Mouse (Mus musculus) v-Abl transformed pro-B cells (cell line): Measurements from ENCODE around the gene Atg5.

Source experiments
- in situ Hi-C, 2 experiments: fragments of 400-800 bp; cut with MboI; formaldehyde crosslinking; loops; one replicate each; pipeline ENCODE4 v1.15.1; 2025; ENCODE audit not compliant: unreplicated experiment in 2 of 2

Gene Atg5

DNA sequence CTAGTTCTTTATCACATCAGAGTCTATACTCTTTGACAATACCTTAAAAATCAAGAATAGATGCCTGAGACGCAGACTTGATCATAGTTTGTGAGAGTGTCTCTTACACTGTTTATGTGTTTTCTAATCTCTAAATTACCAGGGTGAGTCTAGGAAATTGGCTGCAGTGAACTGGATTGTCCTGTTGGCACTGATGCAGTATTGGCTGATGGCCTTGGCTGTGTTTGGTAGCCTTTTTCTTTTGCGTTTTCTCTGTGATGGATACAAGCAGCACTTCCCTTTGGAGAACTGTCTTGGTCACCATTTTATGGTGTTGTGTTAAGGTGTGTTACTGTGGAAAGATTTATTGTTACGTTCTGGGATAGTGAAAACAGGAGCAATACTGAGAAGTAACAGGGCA lies 75.2 kb downstream of the Atg5 start:
- in situ Hi-C loops: loop anchor here in 1 of 2 experiments (25.0 kb wide), 1 partner anchor 419 kb away; no protein-coding TSS in a partner anchor

GRCm38 (mm10) chr10:44347549-44348172 lies 79.5 kb downstream of the Atg5 start:
- in situ Hi-C loops: loop anchor here in 1 of 2 experiments (25.0 kb wide), 1 partner anchor 415 kb away; no protein-coding TSS in a partner anchor

DNA sequence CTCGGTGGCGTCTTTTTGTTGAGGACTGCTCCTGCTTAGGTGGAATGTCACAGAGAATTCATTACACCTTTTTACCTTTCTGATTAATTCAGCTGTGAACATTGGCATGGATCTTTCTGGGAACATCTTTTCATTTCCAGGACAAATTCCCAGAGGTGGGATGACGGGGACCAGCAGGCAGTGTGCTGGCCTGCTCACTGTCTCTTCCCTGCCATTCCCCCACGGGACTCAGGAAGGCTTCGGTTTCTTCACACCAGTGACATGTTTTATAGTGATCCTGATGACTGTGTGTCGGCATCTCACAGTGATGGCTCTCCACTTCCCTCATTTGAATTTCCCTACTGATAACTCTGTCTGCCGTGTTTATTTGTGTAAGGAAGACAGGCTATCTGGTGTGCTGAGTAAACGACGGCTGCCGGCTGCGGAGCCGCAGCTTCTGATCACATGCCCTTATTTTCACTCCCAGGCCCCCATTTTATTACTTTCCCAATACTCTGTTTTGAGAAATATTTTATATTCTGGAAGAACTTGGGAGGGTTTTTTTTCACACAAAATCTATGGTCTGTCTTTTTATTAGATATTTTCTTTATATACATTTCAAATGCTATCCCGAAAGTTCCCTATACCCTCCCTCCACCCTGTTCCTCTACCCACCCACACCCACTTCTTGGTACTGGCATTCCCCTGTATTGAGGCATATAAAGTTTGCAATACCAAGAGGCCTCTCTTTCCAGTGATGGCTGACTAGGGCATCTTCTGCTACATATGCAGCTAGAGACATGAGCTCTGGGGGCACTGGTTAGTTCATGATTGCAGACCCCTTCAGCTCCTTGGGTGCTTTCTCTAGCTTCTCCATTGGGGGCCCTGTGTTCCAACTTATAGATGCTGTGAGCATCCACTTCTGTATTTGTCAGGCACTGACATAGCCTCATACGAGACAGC lies 80.6 kb downstream of the Atg5 start:
- in situ Hi-C loops: loop anchor here in 1 of 2 experiments (25.0 kb wide), 1 partner anchor 414 kb away; no protein-coding TSS in a partner anchor

DNA sequence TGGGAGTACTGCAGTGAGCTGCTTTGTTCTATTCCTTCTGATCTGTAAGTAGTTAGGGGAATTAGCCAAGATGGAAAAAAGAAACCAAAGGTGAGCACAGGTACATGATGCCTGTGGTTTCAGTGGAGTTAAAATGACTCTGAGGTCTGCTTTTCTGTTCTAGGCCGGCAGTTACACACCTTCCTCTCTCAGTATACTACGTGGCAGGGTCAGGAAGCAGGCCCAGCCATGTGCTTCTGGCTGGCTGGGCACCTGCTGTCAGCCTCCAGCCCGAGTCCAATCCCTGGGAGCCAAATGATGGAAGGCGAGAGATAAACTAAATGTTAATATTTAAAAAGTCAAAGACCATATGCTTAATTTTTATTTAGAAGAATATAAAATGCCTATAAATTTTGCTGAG lies 85.3 kb downstream of the Atg5 start:
- in situ Hi-C loops: no loop called here

- in situ Hi-C loops: no loop called here
These were observed 86.2 kb downstream of the Atg5 start for GRCm38 (mm10) chr10:44354393-44354792.

- in situ Hi-C loops: no loop called here
These were observed 87.1 kb downstream of the Atg5 start for GRCm38 (mm10) chr10:44355216-44355615.

GRCm38 (mm10) chr10:44356625-44357024 lies 88.5 kb downstream of the Atg5 start:
- in situ Hi-C loops: no loop called here

DNA sequence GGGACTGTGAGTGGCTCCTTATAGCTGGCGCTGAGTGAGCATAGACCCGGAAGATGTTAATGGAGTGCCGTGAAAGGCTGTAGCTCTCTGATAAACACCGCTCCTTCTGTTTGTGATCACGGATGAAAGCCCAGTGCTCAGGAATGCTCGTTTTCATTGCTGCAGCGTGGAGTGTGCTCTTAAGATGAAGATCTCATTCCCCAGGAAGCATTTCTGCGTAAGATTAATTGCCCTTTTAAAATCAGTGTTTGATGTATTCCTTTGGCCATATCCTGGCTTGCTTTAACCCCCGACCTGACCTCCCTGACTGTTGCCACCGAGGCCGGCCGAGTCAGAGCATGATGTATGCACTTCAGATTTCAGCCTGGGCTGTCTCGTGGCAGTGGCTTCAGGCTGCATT lies 89.2 kb downstream of the Atg5 start:
- in situ Hi-C loops: no loop called here

DNA sequence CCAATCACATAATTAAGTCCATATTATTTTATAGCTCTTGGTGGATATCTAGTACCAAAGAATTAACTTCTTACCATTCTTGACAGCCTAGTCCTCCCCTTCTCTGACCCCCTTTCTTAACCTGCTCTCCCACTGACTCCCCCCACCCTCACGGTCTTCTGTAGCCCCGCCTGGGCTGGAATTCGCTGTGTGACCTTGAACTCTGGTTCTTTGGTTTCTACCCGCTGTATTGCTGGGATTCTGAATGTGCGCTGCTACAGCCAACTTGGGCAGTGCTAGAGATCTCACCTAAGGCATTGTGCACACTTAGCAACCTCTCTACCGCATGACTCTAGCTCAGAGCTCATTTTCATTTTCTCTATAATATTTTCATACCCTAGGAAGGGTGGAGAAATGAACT lies 90.7 kb downstream of the Atg5 start:
- in situ Hi-C loops: no loop called here

DNA sequence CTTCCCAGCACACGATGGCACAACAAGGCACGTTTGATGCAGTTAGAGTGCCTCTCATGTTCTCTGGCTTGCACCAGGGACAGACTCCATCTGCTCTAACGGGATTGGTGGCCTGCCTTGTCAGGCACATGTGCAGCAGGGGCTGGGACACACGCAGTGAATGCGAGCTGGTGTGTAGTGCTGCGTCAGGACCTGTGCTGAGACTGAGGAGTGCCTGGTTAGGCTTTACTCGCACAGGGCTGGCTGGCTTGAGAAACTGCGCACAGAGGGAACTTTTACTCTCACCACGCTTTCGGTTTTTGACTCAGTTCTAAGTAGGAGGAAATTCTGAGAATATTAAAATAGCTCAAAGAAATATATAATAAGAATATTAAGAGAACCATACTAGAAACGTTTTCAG lies 92.5 kb downstream of the Atg5 start:
- in situ Hi-C loops: no loop called here

DNA sequence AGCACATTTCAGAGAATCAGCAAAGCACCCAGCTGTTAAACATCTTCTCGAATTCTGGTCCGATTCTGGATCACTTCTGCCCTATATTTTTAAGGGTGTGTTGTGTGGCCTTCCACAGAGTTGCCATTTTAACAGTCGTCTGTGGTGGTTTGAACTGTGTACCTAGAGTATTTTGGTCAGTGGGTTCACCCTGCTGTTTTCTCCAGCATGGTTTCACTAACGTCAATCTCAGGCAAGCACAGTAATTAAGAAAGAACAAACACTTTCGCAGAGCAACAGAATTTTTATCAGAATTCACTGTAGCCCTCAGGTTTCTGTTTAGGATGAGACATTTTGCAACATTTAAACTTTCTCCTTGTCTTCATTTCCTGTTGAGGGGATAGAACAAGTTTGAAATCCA lies 94.3 kb downstream of the Atg5 start:
- in situ Hi-C loops: no loop called here

- in situ Hi-C loops: no loop called here
These were observed 94.7 kb downstream of the Atg5 start for GRCm38 (mm10) chr10:44362846-44363245.

- in situ Hi-C loops: no loop called here
These were observed 98.0 kb downstream of the Atg5 start for GRCm38 (mm10) chr10:44366186-44366585.

- in situ Hi-C loops: no loop called here
These were observed 98.9 kb downstream of the Atg5 start for GRCm38 (mm10) chr10:44367043-44367442.

DNA sequence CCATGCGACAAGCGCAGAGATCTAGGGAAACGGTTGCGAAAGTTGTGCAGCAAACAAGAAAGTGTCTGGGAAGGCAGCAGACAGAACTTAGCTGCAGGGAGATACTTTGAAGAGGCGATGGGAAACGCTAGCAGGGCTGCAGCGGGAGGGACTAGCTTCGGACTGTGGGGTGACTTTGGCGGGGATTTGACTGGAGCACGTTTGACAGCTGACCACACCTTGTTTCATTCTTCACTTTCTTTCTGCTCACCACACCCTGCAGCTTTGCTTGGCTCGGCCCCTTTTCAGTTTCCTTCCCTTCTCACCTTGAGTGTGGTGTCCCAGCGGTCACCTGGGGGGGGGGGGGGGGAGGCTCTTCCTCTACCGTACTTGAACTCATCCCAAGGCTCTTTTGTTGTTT lies 100.4 kb downstream of the Atg5 start:
- in situ Hi-C loops: no loop called here

DNA sequence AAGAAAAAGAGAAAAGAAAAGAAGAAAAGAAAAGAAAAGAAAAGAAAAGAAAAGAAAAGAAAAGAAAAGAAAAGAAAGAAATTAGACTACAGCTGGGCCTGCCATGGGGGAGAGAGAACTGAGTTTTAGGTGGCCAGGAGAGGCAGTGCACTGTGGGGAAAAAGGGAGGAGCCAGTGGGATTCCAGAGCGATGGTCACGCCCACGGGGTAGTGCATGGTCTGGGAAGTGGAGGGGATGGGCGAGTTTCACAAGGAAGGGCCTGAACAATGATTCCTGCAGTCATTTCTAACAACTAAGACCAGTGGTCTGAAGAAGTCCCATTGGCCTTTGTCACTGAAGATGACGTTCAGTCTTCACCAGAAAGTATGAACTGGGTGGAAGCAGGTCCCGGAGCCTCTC lies 102.5 kb downstream of the Atg5 start:
- in situ Hi-C loops: no loop called here

GRCm38 (mm10) chr10:44372210-44372609 lies 104.1 kb downstream of the Atg5 start:
- in situ Hi-C loops: no loop called here

DNA sequence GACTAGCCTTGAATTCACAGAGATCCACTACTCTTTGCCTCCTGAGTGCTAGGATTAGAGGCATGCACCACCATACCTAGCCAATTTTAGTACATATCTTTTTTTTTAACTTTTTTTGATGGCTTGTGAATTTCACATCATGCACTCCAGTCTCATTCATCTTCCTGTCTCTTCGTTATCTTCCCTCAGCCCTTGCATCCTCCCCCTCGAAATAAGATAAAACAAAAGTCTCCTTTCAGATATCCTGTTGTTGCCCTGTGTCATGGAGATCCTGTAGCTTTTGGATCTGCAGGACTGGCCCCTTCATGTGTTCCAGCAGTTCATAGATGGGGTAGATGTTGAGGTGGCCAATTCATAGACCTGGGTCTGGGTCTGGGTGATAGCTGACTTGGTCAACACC lies 106.5 kb downstream of the Atg5 start:
- in situ Hi-C loops: no loop called here

- in situ Hi-C loops: no loop called here
These were observed 107.3 kb downstream of the Atg5 start for GRCm38 (mm10) chr10:44375501-44375900.

GRCm38 (mm10) chr10:44377821-44378220 lies 109.7 kb downstream of the Atg5 start:
- in situ Hi-C loops: no loop called here

DNA sequence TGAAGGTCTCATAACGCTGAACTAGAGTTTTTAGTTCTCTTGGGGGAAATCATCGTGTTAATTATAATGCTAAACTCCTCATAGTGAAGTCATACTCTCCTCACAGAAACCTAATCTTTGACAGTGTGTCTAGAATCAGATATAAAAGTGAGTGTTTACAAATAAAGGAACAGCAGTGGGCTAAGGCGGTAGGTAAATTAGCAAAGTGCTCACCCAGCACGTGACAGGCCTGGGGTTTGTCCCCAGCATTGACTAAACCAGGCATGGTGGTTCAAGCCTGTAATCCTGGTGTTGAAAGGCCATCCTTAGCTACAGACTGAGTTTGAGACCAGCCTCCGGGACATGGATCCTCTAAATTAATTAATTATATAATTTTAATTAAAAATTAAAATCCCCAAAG lies 110.2 kb downstream of the Atg5 start:
- in situ Hi-C loops: no loop called here
